Mouse (Mus musculus): ENCODE measurements around the gene Eif1ad. TPM values are rescaled to one million over a fixed set of nuclear protein-coding genes. Genes with fewer than 3 reads are reported as not detected.
A peak's percentile ranks its signal among the peaks of the same experiment; 100 is the strongest.
"Not testable (repeated sequence)": the region's sequence is repeated elsewhere in the genome, so short reads cannot be mapped to it uniquely, and the experiment has no call there.

The Eif1ad gene
- polyA plus RNA-seq, 1 experiment from 2014 or later, result 62.7 TPM

DNA sequence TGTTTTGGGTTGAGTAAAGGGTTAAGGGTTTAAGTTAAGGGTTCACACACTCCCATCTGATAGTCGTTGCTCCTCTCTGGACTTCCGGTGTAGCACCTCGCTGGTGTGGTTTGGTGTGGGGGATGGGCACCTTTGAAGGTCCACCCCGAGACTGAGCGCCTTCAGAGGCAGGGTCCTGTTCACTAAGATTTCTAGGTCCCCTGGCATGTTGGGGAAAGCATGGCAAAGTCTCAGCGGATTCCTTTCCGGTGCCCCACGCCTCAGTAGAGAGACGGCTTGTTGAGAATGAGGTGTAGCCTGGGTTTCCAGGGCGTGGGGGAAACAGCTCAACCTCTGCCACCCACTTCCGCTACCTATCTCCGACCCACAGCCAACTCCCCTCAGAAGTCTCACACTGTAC is 23.1 kb downstream of the Eif1ad start:
- Histone ChIP-seq H3K27me3 (replicated peaks; ENCODE audit: control insufficient read depth, insufficient read depth, low read length) (no peaks in the 10 kb centered on the region), H3K4me1 (ENCODE audit: control insufficient read depth, insufficient read depth, low read length) (peaks cover 23% of the 10 kb centered on the region), H3K9ac (ENCODE audit: low read depth, low read length) (peak overlapping the region; percentile 77), H3K36me3 (ENCODE audit: control insufficient read depth, insufficient read depth, low read length) (0 out of 2 replicates have a peak, but pooled peaks cover under 1% of the 10 kb centered on the region), H3K9me3 (ENCODE audit: control insufficient read depth, low read length) (no peaks in the 10 kb centered on the region), H3K4me3 (ENCODE audit: low read length) (peak overlapping the region; percentile 98), H3K27ac (ENCODE audit: low read length) (peak overlapping the region; percentile 85), H3K4me2 (ENCODE audit: low read depth, low read length) (peak overlapping the region; percentile 72)
- ATAC-seq, result peak; percentile 34; the same call in 1 of the 2 replicates
- 13% methylated on average over 12 of the region's 12 CpGs for whole genome bisulfite sequencing

DNA sequence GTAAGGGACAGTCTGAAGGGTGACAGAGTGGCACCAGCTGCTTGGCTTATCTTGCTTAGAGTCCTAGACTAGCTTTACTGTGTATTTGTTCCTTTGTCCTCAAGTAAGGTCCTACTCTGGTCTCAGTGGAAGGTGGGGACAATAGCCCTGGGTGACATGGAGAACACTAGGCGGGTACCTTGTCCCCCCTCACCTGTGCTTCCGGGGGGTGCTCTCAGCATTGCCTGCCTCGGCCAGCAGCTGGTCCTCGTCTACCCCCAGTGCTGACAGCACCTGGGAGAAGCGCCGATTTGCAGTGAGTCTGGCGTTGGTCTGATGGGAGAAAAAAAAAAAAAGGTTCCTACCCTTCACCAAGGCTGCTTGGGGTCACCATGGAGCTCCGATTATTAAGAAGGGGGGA is 23.9 kb downstream of the Eif1ad start:
- no peak for ATAC-seq
- WGBS, result 65% methylated on average over 8 of the region's 8 CpGs

DNA sequence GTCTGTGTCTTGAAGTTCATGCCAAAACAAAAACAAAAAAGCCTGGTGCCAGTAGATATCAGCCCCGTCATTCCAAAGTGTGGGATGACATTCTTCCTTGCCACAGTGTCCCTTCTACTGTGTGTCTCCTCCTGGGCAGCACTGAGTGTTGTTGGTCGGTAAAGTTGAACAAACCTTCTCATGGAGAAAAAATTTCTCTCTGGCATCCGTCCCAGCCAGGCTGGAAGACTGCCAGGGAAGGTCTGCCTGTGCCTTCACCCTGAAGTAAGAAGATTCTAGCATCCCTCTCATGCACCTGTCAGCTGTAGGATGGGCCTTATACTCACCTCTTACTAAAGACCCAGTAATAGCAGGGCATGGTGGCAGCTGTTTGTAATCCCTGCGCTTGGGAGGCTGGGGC is 26.4 kb downstream of the Eif1ad start:
- Histone ChIP-seq H3K4me3 (ENCODE audit: low read length) (no peak overlapping the region), H3K4me1 (ENCODE audit: control insufficient read depth, insufficient read depth, low read length) (peaks cover 8% of the 10 kb centered on the region), H3K27me3 (replicated peaks; ENCODE audit: control insufficient read depth, insufficient read depth, low read length) (no peaks in the 10 kb centered on the region), H3K36me3 (ENCODE audit: control insufficient read depth, insufficient read depth, low read length) (no peaks in the 10 kb centered on the region), H3K4me2 (ENCODE audit: low read depth, low read length) (no peak overlapping the region), H3K27ac (ENCODE audit: low read length) (no peak overlapping the region), H3K9me3 (ENCODE audit: control insufficient read depth, low read length) (no peaks in the 10 kb centered on the region), H3K9ac (ENCODE audit: low read depth, low read length) (0 out of 2 replicates have a peak overlapping the region, but pooled peaks have one; percentile 33)
- no peak for ATAC-seq
- WGBS, result 53% methylated on average over 4 of the region's 4 CpGs

More for the DNA sequence above, 23.9 kb downstream of the Eif1ad start:
- Histone ChIP-seq H3K9me3 (ENCODE audit: control insufficient read depth, low read length) (no peaks in the 10 kb centered on the region), H3K27me3 (replicated peaks; ENCODE audit: control insufficient read depth, insufficient read depth, low read length) (no peaks in the 10 kb centered on the region), H3K27ac (ENCODE audit: low read length) (peak overlapping the region; percentile 85), H3K9ac (ENCODE audit: low read depth, low read length) (peak overlapping the region; percentile 77; the same call in 1 of the 2 replicates), H3K36me3 (ENCODE audit: control insufficient read depth, insufficient read depth, low read length) (no peaks in the 10 kb centered on the region), H3K4me2 (ENCODE audit: low read depth, low read length) (peak overlapping the region; percentile 72; the same call in 1 of the 2 replicates), H3K4me1 (ENCODE audit: control insufficient read depth, insufficient read depth, low read length) (peaks cover 23% of the 10 kb centered on the region), H3K4me3 (ENCODE audit: low read length) (peak overlapping the region; percentile 98)

DNA sequence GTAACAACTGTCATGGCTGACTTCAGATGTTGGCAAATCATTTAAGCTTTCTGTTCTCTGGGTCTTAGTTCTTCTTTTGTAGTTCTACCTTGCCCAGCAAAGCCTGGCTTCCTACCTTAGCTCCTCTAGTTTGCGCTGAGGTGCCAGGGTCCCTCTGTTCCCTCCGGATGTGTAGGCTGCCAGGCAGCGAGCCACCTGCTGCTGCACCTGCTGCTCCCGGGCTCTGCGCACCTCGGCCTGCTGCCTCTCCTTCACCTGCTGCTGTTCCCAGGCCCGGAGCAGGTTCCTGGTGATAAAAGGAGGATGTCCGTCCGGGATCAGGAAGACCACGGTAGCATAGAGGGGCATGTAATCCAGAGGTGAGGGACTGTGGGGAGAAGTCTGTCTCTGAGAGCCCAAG is 27.6 kb downstream of the Eif1ad start:
- Histone ChIP-seq H3K9ac (ENCODE audit: low read depth, low read length) (peak overlapping the region; percentile 32; the same call in 1 of the 2 replicates), H3K36me3 (ENCODE audit: control insufficient read depth, insufficient read depth, low read length) (no peaks in the 10 kb centered on the region), H3K4me1 (ENCODE audit: control insufficient read depth, insufficient read depth, low read length) (peaks cover 8% of the 10 kb centered on the region), H3K4me2 (ENCODE audit: low read depth, low read length) (no peak overlapping the region), H3K27ac (ENCODE audit: low read length) (0 out of 2 replicates have a peak overlapping the region, but pooled peaks have one; percentile 4), H3K4me3 (ENCODE audit: low read length) (no peak overlapping the region), H3K9me3 (ENCODE audit: control insufficient read depth, low read length) (no peaks in the 10 kb centered on the region), H3K27me3 (replicated peaks; ENCODE audit: control insufficient read depth, insufficient read depth, low read length) (no peaks in the 10 kb centered on the region)
- 47% methylated on average over 10 of the region's 10 CpGs for WGBS
- peak; percentile 23; the same call in 1 of the 2 replicates for ATAC-seq

DNA sequence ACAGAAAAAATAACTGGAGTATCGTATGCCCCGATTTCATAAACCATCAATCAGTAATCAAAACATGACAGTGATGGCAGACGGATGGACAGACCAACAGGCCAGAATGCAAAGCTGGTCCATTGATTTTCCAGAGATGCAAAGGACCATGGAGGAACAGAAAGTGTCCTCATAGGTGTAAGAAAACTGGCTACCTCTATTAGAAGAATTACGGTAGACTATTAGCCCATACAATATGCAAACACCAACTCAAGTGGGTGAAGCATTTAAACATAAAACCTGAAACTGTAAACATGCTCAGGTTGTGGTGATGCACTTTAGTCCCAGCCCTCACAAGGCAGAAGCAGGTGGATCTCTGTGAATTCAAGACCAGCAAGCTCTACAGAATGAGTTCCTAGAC is 28.8 kb downstream of the Eif1ad start:
- Histone ChIP-seq H3K4me3 (ENCODE audit: low read length) (no peak overlapping the region), H3K9ac (ENCODE audit: low read depth, low read length) (no peak overlapping the region), H3K27me3 (replicated peaks; ENCODE audit: control insufficient read depth, insufficient read depth, low read length) (no peaks in the 10 kb centered on the region), H3K4me2 (ENCODE audit: low read depth, low read length) (no peak overlapping the region), H3K4me1 (ENCODE audit: control insufficient read depth, insufficient read depth, low read length) (peaks cover 3% of the 10 kb centered on the region; the same call in 1 of the 2 replicates), H3K9me3 (ENCODE audit: control insufficient read depth, low read length) (no peaks in the 10 kb centered on the region), H3K36me3 (ENCODE audit: control insufficient read depth, insufficient read depth, low read length) (no peaks in the 10 kb centered on the region), H3K27ac (ENCODE audit: low read length) (no peak overlapping the region)
- no peak for ATAC-seq
- 68% methylated on average over 4 of the region's 4 CpGs for WGBS

DNA sequence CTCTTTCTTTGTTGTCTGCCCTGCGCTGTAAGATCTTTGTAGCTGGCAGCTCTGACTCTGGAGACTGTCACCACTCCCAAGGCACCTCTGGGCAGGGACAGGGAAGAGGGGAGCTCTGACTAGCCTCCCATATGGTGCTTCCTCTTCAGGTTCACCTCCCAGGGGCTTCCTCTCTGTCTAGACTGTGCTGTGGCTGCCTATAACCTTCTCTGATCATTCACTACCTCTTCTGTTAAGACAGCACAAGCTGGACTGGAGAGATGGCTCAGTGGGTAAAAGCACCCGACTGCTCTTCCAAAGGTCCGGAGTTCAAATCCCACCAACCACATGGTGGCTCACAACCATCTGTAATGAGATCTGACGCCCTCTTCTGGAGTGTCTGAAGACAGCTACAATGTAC is 34.5 kb downstream of the Eif1ad start:
- H3K36me3 ChIP-seq (ENCODE audit: control insufficient read depth, insufficient read depth, low read length); H3K9ac ChIP-seq (ENCODE audit: low read depth, low read length); H3K4me2 ChIP-seq (ENCODE audit: low read depth, low read length); H3K9me3 ChIP-seq (ENCODE audit: control insufficient read depth, low read length); H3K4me3 ChIP-seq (ENCODE audit: low read length); ATAC-seq; H3K4me1 ChIP-seq (ENCODE audit: control insufficient read depth, insufficient read depth, low read length); H3K27me3 ChIP-seq (replicated peaks; ENCODE audit: control insufficient read depth, insufficient read depth, low read length); H3K27ac ChIP-seq (ENCODE audit: low read length): not testable (repeated sequence)
- WGBS, result 76% methylated on average over 4 of the region's 4 CpGs

DNA sequence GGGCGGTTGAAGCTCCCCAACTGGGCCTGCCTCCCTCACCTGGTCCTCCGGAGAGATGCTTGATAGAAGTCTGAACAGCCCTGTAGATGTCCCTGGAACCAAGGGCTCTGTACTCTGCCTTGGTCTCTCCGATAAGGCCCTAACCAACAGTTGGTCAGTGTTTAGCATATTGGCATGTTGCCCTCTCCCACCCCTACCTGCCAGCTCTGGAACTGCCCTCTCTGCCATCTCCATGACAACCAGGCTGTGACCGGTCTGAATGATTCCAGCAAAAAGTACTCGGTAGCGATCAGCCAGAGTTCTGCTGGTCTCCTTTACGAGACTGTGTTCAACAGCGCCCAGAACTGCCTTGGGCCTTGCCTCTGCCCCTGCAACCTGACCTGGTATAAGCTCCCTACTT is 35.8 kb downstream of the Eif1ad start, which contains the start of gene Tsga10ip:
Gene Tsga10ip (minus strand): TSS at position 234 of the 400 bp plus-strand sequence.
- Histone ChIP-seq H3K27me3 (replicated peaks; ENCODE audit: control insufficient read depth, insufficient read depth, low read length) (no peaks in the 10 kb centered on the region), H3K27ac (ENCODE audit: low read length) (no peak within 1 kb of the TSS), H3K9me3 (ENCODE audit: control insufficient read depth, low read length) (no peaks in the 10 kb centered on the region), H3K9ac (ENCODE audit: low read depth, low read length) (no peak within 1 kb of the TSS), H3K4me1 (ENCODE audit: control insufficient read depth, insufficient read depth, low read length) (no peaks in the 10 kb centered on the region; the same call in 1 of the 2 replicates), H3K4me3 (ENCODE audit: low read length) (no peak within 1 kb of the TSS), H3K36me3 (ENCODE audit: control insufficient read depth, insufficient read depth, low read length) (no peaks in the 10 kb centered on the region), H3K4me2 (ENCODE audit: low read depth, low read length) (no peak within 1 kb of the TSS)
- WGBS, result 73% methylated on average over 8 of the region's 8 CpGs
- no peak for ATAC-seq

DNA sequence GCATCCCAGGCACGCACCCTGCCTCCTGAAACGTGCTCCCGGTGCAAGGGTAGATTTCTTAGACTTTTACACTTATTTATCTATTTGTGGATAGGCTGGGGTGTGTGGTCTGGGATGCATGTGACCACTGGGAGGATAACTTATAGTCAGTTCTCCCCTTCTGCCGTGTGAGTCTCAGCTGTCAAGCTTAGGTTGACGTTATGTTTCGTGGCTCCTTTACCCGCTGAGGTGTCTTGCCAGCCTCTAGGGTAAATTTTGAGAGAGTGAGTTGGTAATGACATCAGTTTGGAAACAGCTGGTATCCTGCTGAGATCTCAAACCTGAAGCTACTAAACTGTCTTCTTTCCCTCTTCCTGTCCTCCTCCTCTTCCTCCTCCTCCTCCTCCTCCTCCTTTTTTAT is 39.4 kb downstream of the Eif1ad start:
- peak overlapping the region; percentile 35 for H3K4me3 ChIP-seq (ENCODE audit: low read length)
- peaks cover 3% of the 10 kb centered on the region; the same call in 1 of the 2 replicates for H3K4me1 ChIP-seq (ENCODE audit: control insufficient read depth, insufficient read depth, low read length)
- no peak overlapping the region for H3K27ac ChIP-seq (ENCODE audit: low read length)
- H3K9me3 ChIP-seq (ENCODE audit: control insufficient read depth, low read length), result no peaks in the 10 kb centered on the region
- no peak for ATAC-seq
- peak overlapping the region; percentile 40 for H3K4me2 ChIP-seq (ENCODE audit: low read depth, low read length)
- 13% methylated on average over 7 of the region's 7 CpGs for WGBS
- H3K27me3 ChIP-seq (replicated peaks; ENCODE audit: control insufficient read depth, insufficient read depth, low read length), result no peaks in the 10 kb centered on the region
- H3K36me3 ChIP-seq (ENCODE audit: control insufficient read depth, insufficient read depth, low read length), result no peaks in the 10 kb centered on the region
- H3K9ac ChIP-seq (ENCODE audit: low read depth, low read length), result peak overlapping the region; percentile 53; the same call in 1 of the 2 replicates

DNA sequence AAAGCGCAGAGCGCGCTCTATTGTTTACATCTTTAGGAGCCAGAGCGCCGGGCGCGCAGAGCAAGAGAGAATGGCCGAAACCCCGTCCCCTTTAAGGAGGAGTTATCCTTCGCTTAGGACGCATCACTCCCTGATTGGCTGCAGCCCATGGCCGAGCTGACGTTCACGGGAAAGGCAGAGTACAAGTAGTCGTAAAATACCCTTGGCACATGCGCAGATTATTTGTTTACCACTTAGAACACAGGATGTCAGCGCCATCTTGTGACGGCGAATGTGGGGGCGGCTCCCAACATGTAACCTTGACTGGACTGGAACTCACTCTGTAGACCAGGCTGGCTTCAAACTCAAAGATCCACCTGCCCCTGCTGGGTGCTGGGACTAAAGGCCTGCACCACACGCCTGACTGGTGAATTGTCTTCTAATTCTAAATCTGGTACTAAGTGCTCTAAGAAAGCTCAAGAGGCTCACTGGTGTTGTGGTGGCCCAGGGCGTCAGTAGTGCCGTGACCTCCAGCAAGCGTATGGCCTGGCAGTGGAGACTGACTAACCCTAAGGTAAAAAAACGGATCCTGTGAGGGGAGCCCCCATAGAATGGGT is 40.1 kb downstream of the Eif1ad start:
- peak; percentile 90 for ATAC-seq
- not testable (repeated sequence) for H3K27me3 ChIP-seq (replicated peaks; ENCODE audit: control insufficient read depth, insufficient read depth, low read length); H3K36me3 ChIP-seq (ENCODE audit: control insufficient read depth, insufficient read depth, low read length); H3K9me3 ChIP-seq (ENCODE audit: control insufficient read depth, low read length); H3K4me1 ChIP-seq (ENCODE audit: control insufficient read depth, insufficient read depth, low read length)
- peak overlapping the region; percentile 86 for H3K27ac ChIP-seq (ENCODE audit: low read length)
- peak overlapping the region; percentile 62 for H3K4me3 ChIP-seq (ENCODE audit: low read length)
- WGBS, result 11% methylated on average over 21 of the region's 25 CpGs
- H3K4me2 ChIP-seq (ENCODE audit: low read depth, low read length), result peak overlapping the region; percentile 63
- peak overlapping the region; percentile 74 for H3K9ac ChIP-seq (ENCODE audit: low read depth, low read length)

All from intestine, embryonic 16.5 days (tissue).